Mouse (Mus musculus) lung, adult 2 months (tissue): ENCODE measurements around the gene Stx2.

Source experiments
- CTCF ChIP-seq: fragments of 200-500 bp; IDR thresholded peaks from 2 replicates; pipeline ENCODE4 v1.5.1; 2011; ENCODE audit warnings: mild to moderate bottlenecking, low read length, control low read depth; ENCODE audit not compliant: insufficient read depth
- POLR2A ChIP-seq: fragments of 200-500 bp; IDR thresholded peaks from 2 replicates; pipeline ENCODE4 v1.6.1; 2011; ENCODE audit warnings: low read depth, mild to moderate bottlenecking, control low read depth, low read length, borderline replicate concordance; ENCODE audit errors: extremely low read depth

- TF ChIP-seq POLR2A (no peak), CTCF (no peak)
These were observed 16.7 kb upstream of the Stx2 start for GRCm38 (mm10) chr5:129025048-129025447.
